Mouse (Mus musculus) gastrocnemius, adult 2 months (tissue): Measurements from ENCODE around the gene Jak2. TPM values are rescaled to one million over a fixed set of nuclear protein-coding genes. Genes with fewer than 3 reads are reported as not detected.

Experiments used
- DNase-seq: peaks from one replicate; pipeline ENCODE4 v3.0.0; 2022
- H3K27ac ChIP-seq: fragments of 200-600 bp; 2 replicates; pipeline ENCODE4 v1.8.1; 2022; ENCODE audit warnings: mild to moderate bottlenecking
- H3K4me3 ChIP-seq: fragments of 200-600 bp; 2 replicates; pipeline ENCODE4 v1.8.1; 2022; ENCODE audit warnings: mild to moderate bottlenecking, moderate library complexity
- CTCF ChIP-seq: fragments of 200-600 bp; IDR thresholded peaks from 2 replicates; pipeline ENCODE4 v1.8.1; 2022; ENCODE audit warnings: antibody characterized with exemption, mild to moderate bottlenecking, moderate library complexity
- intact Hi-C: fragments of 180-260 bp; cut with DNase I; formaldehyde crosslinking; loops from one replicate; pipeline ENCODE4 v1.15.1; 2025
- long read RNA-seq, 2 experiments: library from polyadenylated mRNA; stranded (forward); transcript quantifications; one replicate each; pipeline ENCODE4 v2.0.0; 2021
- total RNA-seq, 2 experiments: library from RNA; stranded (reverse); gene quantifications; 2 replicates each; pipeline ENCODE4 v1.2.3; 2021

Gene Jak2
- 10 to 100 TPM; 19.9 to 34.9 TPM for total RNA-seq
- long read RNA-seq, experiment 1, full-length matches to known transcripts = 26 of 33 reads
- long read RNA-seq, experiment 1, partial matches to known transcripts = 3 of 33 reads
- long read RNA-seq, experiment 1, other reads (novel, unspliced or antisense) = 4 of 33 reads
- long read RNA-seq, experiment 2, full-length matches to known transcripts = 32 of 43 reads
- long read RNA-seq, experiment 2, partial matches to known transcripts = 3 of 43 reads
- long read RNA-seq, experiment 2, other reads (novel, unspliced or antisense) = 8 of 43 reads

DNA sequence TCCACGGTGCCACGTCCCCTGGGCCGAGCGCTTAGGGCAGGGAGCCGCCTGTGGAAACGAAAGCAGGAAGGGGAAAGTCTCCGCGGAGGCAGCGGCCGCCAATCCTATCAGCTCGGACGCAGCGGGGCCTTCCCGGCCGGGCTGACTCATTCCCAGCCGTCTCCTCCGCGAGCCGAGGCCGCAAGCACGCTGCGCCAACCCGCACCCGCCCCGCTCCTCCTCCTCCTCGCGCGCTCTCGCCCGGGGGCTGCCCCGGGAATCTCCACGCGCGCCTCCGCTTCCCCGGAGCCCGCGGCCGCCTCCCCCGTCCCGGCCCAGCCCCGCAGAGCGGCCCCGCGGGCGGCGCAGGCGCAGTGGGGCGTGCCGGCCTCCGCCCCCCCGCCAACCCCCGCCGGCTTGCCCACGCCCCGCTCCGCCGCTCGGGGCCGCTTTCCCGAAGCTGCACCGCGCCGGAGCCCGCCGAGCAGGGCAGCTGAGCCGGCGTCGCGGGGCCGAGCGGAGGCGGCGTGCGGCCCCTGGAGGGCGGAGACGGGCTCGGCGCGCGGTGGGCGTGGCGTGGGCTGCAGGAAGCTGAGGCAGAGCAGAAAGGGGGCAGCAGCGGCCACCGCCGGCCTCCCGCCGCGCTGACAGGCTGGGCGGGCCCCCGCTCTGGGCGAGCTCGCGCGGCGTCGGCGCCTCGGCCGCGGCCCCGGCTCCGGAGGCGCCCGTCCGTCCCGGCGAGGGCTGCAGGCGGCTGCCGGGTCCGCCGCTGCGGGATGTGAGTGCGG, at the start of gene Jak2:
Jak2 (plus strand) TSS at position 638 of the 767 bp plus-strand sequence.
- Histone ChIP-seq H3K4me3 (peak within 1 kb of the TSS; percentile 92), H3K27ac (peak within 1 kb of the TSS; percentile 96)
- TF ChIP-seq CTCF = peak; percentile 65
- intact Hi-C loops = loop anchor here (5.0 kb wide), 3 partner anchors 114 to 279 kb away; partner anchors contain the start of gene Rcl1
- DNase-seq = peak; percentile 98

DNA sequence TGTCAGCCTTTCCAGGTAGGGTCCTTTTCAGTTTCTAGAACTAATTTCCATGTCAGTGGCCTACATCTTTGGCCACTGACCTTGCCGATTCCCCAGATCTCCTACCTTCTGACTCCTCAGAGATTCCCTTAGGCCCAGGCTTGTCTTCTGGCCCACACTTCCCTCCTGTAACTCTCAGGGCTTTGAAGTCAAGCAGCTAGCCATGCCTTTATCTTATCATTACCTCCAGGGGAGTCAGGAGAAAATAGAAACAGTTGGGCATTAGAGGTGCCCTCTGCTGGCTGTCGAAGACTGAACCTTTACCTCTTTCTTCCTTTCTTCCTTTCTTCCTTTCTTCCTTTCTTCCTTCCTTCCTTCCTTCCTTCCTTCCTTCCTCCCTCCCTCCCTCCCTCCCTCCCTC, 48.3 kb upstream of the Jak2 start:
- no peak for DNase-seq
- TF ChIP-seq CTCF = peak; percentile 25; the same call in 1 of the 2 replicates
- intact Hi-C loops = no loop called here
- H3K4me3 ChIP-seq = no peak overlapping the region
- H3K27ac ChIP-seq = no peak overlapping the region

DNA sequence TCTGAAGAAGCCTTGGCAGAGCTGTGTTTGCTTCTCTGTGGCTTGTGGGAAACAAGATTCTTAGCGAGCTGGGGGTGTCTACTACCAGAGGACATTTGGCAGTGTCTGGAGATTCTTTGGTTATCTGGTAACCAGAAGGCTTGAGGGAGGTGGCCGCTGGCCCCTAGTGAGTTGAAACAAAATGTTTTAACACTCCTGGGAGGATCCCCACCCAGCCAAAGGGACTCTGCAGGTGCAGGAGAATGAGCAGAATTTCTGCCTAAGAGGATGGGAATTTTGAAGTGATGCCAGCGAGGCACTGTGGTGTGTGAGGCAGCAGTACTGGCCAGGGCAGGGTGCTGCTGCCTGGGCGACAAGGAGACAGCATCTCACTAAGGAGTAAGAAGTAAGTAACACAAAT, 47.0 kb upstream of the Jak2 start:
- intact Hi-C loops = no loop called here
- DNase-seq = peak; percentile 25
- Histone ChIP-seq H3K4me3 (no peak overlapping the region), H3K27ac (no peak overlapping the region)
- TF ChIP-seq CTCF = no peak

- DNase-seq = no peak
- no peak for TF ChIP-seq CTCF
- H3K4me3 ChIP-seq = no peak overlapping the region
- no peak overlapping the region for H3K27ac ChIP-seq
- intact Hi-C loops = no loop called here
Observed at GRCm38 (mm10) chr19:29205267-29205666, 46.4 kb upstream of the Jak2 start.

DNA sequence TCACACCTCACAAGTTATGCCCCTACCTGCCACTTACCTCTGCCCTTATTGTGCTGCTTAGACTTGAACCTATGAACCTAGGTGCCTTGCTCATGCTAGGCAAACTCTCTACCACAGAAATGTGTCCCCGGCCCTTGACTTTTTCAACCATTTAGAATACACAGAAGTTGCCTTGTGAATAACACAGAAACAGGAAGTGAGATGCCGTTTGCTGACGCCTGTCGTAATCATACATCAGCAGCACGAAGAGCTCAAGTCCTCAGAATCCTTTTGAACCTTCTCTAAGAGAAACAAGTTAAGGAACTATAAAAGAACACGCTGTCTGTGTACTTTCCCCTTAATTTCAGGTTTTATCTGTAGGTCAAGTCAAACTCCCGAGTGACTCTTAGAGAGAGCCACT, 41.7 kb upstream of the Jak2 start:
- H3K27ac ChIP-seq = no peak overlapping the region
- intact Hi-C loops = no loop called here
- no peak for DNase-seq
- H3K4me3 ChIP-seq = no peak overlapping the region
- TF ChIP-seq CTCF = no peak

DNA sequence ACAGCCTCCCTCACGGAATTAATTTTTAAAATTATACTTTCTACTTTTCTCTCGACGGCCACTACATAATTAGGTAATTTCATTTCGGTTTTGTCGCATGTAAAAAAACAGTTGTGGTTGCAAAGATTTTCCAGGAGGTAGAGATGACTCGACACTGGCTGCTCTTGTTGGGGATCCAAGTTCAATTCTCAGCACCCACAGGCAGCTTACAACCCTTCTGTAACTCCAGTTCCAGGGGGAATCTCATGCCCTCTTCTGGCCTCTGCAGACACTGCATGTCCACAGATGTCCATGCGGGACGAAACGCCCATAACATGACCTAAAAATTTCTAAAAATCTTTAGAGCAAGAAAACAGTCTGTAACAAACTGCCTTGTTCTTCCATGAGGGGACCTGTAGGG, 41.3 kb upstream of the Jak2 start:
- intact Hi-C loops = no loop called here
- peak; percentile 22; the same call in 1 of the 2 replicates for TF ChIP-seq CTCF
- Histone ChIP-seq H3K27ac (no peak overlapping the region), H3K4me3 (no peak overlapping the region)
- DNase-seq = no peak

DNA sequence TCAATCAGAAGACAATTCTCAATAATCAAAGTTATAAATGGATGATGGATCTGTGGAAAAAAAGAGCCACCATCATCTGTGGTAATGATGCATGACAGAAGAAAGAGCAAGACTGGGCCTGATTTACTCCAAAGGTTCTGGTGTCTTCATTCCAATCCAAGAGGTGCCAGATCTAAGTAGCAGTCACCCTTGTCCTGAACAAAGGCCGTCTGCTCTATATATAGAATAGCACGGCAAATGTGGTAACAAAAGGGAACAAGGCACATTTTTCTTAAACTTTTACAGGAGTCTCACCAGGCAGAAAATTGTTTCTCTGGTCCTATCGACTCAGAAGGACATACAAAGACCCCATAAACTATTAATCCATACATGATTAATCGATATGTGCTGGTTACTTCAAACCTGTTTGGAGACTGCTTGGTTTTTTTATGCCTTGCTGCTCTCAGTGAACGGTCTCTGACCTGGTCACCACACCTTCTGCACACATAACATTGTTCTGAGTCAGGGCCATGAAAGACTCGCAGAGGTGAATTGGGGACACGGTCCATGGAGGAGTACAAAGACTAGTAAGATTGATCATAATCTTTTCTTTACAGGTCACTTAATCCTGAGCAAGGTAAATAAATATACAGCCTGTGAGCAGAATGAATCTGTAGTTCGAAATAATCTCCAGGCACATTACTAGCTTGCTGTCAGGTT, 35.7 kb upstream of the Jak2 start:
- no peak for DNase-seq
- Histone ChIP-seq H3K27ac (no peak overlapping the region), H3K4me3 (no peak overlapping the region)
- no peak for TF ChIP-seq CTCF
- intact Hi-C loops = no loop called here

DNA sequence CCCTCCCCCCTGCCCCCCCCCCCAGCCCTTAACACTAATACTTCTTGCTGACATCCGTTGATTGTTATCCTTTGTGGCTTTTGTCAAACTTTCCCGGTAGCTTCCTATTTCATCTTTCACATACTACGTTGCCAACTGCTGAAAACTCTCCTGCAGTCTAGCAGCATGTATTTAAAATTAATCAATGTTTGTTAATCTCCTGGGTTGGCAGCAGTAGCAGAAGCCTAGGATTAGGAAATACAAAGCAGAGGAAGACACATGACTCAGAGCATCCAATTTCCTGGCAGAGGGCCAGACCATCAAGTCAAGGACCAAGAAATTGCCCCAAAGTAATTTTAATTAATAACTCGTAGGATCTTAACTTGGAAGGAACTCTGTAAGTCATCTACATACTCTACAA, 29.8 kb upstream of the Jak2 start:
- intact Hi-C loops = no loop called here
- no peak for TF ChIP-seq CTCF
- no peak for DNase-seq
- Histone ChIP-seq H3K27ac (no peak overlapping the region), H3K4me3 (no peak overlapping the region)

DNA sequence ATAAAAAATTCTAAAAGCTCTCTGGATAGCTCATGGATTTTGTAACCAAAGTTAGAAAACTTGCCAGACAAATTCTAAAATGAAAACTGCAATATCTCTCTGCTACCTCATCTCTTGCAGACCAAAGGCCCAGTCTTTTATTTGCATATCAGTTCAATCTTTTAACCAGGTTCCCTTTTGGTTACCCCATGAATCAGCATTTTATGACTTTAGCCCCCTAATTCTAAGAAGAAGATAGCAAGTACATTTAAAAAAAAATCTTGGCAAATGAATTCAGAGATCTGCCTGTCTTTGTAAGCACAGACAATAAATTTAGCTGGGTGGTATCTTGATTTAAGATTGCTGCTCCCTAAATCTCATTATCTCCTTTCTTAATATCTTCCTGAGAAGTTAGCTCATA, 26.7 kb upstream of the Jak2 start:
- TF ChIP-seq CTCF = no peak
- intact Hi-C loops = no loop called here
- Histone ChIP-seq H3K27ac (no peak overlapping the region), H3K4me3 (no peak overlapping the region)
- no peak for DNase-seq

DNA sequence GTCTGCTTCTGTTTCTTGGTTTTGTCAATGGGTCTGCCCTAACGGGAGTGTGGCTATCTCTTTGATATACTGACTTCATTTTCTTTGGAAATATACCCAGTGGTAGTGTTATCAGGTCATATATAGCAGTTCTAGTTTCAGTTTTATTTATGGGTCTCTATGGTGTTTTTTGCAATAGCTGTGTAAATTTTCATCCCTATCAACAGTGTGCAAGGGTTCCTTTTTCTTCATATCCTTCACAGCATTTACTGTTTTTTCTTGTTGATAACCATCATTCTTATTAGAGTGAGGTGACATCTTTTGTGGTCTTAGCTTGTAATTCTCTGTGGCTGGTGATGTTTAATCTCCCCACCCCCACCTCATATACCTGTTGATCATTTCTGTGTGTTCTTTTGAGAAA, 24.6 kb upstream of the Jak2 start:
- intact Hi-C loops = no loop called here
- DNase-seq = no peak
- Histone ChIP-seq H3K27ac (no peak overlapping the region), H3K4me3 (no peak overlapping the region)
- no peak for TF ChIP-seq CTCF

- Histone ChIP-seq H3K27ac (no peak overlapping the region), H3K4me3 (no peak overlapping the region)
- intact Hi-C loops = no loop called here
- no peak for DNase-seq
- no peak for TF ChIP-seq CTCF
Observed at GRCm38 (mm10) chr19:29227941-29228590, 23.6 kb upstream of the Jak2 start.

DNA sequence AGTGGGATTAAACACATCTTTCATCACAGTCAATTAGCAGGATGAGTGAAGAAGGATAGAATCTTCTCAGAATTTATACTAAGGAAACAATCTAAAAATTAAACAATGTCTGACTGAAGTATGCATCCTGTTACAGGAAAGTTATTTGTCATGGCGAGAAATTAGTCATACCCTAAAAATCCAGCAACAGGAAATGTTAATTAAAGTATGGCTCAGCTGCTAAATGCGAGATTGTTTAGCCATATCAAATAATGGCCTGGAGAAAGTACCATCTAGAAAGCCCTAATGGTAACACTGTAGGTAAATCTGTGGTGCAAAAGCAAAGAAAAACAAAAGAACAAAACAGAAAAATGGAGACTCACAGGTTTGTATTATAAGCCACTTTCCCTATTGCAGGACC, 22.6 kb upstream of the Jak2 start:
- intact Hi-C loops = no loop called here

GRCm38 (mm10) chr19:29232738-29233137, 18.9 kb upstream of the Jak2 start:
- DNase-seq = no peak
- Histone ChIP-seq H3K27ac (no peak overlapping the region), H3K4me3 (no peak overlapping the region)
- intact Hi-C loops = no loop called here
- no peak for TF ChIP-seq CTCF

More for the DNA sequence above, 22.6 kb upstream of the Jak2 start:
- TF ChIP-seq CTCF = no peak
- Histone ChIP-seq H3K27ac (no peak overlapping the region), H3K4me3 (no peak overlapping the region)
- no peak for DNase-seq
